Mouse (Mus musculus) intestine, embryonic 15.5 days (tissue): ENCODE data around the gene Tmem132a. TPM values are rescaled to one million over a fixed set of nuclear protein-coding genes. Genes with fewer than 3 reads are reported as not detected.

Experiments
- ATAC-seq: fragments of 200-750 bp; cut with Nextera tagmentation; 2 replicates; pipeline ENCODE4 v1.8.0; 2017; ENCODE audit warnings: moderate TSS enrichment, moderate library complexity
- H3K27ac ChIP-seq: fragments of 300-500 bp; sonication (generic); 2 replicates; pipeline ENCODE4 v1.5.1; 2015; ENCODE audit warnings: mild to moderate bottlenecking, inconsistent platforms
- H3K27me3 ChIP-seq: fragments of 300-500 bp; sonication (generic); replicated peaks from 2 replicates; pipeline ENCODE4 v1.6.1; 2015; ENCODE audit warnings: inconsistent platforms
- H3K36me3 ChIP-seq: fragments of 300-500 bp; sonication (generic); 2 replicates; pipeline ENCODE4 v1.6.1; 2015; ENCODE audit warnings: inconsistent platforms
- H3K4me1 ChIP-seq: fragments of 300-500 bp; sonication (generic); replicated peaks from 2 replicates; pipeline ENCODE4 v1.6.1; 2015; ENCODE audit warnings: inconsistent platforms
- H3K4me2 ChIP-seq: fragments of 300-500 bp; sonication (generic); replicated peaks from 2 replicates; pipeline ENCODE4 v1.6.1; 2015; ENCODE audit warnings: mild to moderate bottlenecking, inconsistent platforms
- H3K4me3 ChIP-seq: fragments of 300-500 bp; sonication (generic); replicated peaks from 2 replicates; pipeline ENCODE4 v1.5.1; 2015; ENCODE audit warnings: inconsistent platforms
- H3K9ac ChIP-seq: fragments of 300-500 bp; sonication (generic); 2 replicates; pipeline ENCODE4 v1.6.1; 2015; ENCODE audit warnings: inconsistent platforms
- H3K9me3 ChIP-seq: fragments of 300-500 bp; sonication (generic); 2 replicates; pipeline ENCODE4 v1.6.1; 2016; ENCODE audit warnings: inconsistent platforms
- WGBS: fragments of 180-500 bp; shearing (Covaris S2); methylation state at CpG from one replicate; pipeline ENCODE4 v1.1.7; 2015; 5-methylcytosine and 5-hydroxymethylcytosine counted together
- polyA plus RNA-seq: library from polyadenylated mRNA; unstranded; fragments of >200 nt; fragmentation: Nextera tagmentation; extraction: Ambion mirVana; gene quantifications from 2 replicates; pipeline ENCODE4 v1.2.1, GENCODE M21; 2015

Gene Tmem132a
- polyA plus RNA-seq, 1 experiment from 2014 or later: 37.7 TPM

DNA sequence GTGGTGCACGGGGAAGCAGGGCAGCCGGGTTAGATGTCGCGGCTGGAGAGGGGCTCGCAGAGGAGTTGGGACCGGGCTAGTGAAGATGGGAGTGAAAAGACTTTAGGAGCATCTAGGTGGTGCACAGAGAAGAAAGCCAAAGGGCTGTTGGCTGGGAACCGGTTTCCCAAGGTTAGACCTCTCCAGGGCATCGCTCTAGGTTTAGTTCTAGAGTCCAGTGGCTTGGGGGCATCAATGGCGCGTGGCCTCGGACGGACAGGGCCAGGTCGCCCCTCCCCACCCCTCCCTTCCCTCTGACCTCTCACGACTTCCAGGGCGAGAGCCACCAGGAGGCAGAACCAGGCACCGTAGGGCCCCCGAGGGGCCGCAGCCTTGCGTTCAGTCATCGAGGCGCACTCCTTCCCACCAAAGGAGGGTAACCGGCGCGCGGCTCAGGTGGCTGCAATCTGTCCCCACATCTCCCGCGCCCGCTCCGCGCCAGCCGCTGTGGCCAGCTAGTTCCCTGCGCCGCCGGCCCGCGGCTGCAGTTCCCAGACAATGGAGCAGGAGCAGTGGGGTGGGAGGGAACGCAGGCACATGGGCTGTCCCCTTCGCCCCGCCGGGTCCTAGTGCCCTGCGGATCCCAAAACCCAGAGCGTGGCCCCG is 377 bp downstream of the Tmem132a start:
- peak overlapping the region; percentile 86 for H3K9ac ChIP-seq
- under 1% methylated on average over 43 of the region's 43 CpGs for WGBS
- no peaks in the 10 kb centered on the region for H3K27me3 ChIP-seq
- H3K4me1 ChIP-seq: peaks cover 14% of the 10 kb centered on the region
- peaks cover 31% of the 10 kb centered on the region for H3K36me3 ChIP-seq
- H3K4me3 ChIP-seq: peak overlapping the region; percentile 77
- H3K27ac ChIP-seq: peak overlapping the region; percentile 76; the same call in 1 of the 2 replicates
- no peaks in the 10 kb centered on the region for H3K9me3 ChIP-seq
- peak; percentile 95 for ATAC-seq
- H3K4me2 ChIP-seq: peak overlapping the region; percentile 85

DNA sequence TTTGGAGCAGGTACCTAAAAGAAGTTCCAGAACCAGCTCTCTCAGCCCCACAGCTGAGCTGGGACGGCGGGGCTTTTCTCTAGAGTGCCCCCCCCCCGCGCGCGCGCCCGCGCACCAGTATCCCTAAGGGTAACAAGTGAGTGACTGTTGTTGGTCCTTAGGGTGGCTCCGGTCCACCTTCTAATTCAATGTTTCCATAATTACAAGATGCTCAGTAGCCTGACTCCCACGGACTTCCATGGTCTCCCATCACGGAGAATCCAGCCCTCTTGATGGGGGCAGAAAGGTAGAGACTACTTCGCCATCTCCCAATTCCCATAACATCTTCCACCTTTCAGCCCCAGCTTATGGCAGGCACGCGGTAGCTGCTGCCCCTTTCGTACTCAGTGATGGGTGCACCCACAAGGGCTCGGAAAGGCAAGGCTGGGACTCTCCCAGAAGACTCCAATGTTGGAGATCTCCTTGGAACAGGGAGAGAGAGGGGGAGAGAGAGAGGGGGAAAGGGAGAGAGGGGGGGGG is 1.1 kb downstream of the Tmem132a start:
- Histone ChIP-seq H3K27me3 (no peaks in the 10 kb centered on the region), H3K9me3 (no peaks in the 10 kb centered on the region), H3K4me1 (peaks cover 14% of the 10 kb centered on the region), H3K36me3 (peaks cover 30% of the 10 kb centered on the region), H3K9ac (peak overlapping the region; percentile 86), H3K27ac (0 out of 2 replicates have a peak overlapping the region, but pooled peaks have one; percentile 22), H3K4me2 (peak overlapping the region; percentile 85), H3K4me3 (peak overlapping the region; percentile 77)
- WGBS: under 1% methylated on average over 17 of the region's 17 CpGs
- peak; percentile 40 for ATAC-seq

DNA sequence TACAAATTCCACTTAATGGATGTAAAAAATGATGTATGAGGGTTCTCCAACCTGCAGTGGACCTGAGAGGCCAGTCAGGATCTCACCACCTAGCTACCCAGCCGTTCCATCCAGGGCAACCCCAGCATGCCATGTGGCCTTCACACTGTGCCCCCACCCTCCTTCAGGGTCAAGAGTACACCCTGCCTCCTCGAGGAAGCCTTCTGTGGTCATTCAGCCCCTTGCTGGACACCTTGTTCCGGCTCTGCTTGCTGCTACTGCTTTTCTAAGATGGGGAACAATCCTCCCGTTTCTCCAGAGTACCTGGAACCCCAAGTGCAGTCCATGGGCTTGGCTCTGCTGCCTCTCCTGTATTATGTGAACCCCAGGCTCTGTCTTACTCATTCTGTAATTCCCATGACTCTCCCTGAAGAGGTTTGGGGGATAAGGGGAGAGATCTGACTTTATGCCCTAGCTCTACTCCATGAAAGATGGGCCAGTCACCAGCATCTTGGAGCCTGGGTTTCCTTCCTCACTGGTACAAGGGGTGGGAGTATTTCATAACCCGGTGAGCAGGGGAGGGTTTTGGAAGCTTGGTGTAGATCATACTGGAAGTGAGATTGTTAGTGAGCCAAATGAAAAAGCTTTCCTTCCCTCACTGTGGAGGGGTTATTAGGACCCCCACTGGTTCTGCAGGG is 1.7 kb downstream of the Tmem132a start:
- peaks cover 14% of the 10 kb centered on the region for H3K4me1 ChIP-seq
- H3K27me3 ChIP-seq: no peaks in the 10 kb centered on the region
- peak overlapping the region; percentile 77 for H3K4me3 ChIP-seq
- H3K9ac ChIP-seq: peak overlapping the region; percentile 86
- H3K27ac ChIP-seq: no peak overlapping the region
- 24% methylated on average over 5 of the region's 5 CpGs for WGBS
- peaks cover 24% of the 10 kb centered on the region for H3K36me3 ChIP-seq
- no peaks in the 10 kb centered on the region for H3K9me3 ChIP-seq
- 0 out of 2 replicates have a peak, but pooled peaks have one; percentile 1 for ATAC-seq
- peak overlapping the region; percentile 85 for H3K4me2 ChIP-seq

DNA sequence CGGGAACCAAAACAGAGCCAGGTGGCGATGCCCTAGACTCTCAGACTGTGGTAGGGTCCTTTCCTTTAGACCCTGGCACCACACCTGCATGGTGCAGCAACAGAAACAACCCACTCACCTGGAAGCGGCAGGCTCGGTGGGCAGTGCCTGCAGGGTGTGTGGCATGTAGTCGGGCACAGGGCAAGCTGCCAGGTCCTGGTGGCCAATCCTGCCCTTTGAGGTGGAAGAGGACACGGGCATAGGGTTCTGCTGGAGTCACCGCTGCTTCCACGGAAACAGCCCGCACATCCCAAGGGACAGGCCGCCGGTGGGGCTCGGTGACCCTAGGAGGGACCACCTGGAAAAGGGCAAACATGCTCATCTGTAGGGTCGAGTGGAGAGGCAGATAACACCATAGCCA is 3.4 kb downstream of the Tmem132a start:
- Histone ChIP-seq H3K4me1 (peaks cover 14% of the 10 kb centered on the region), H3K9me3 (no peaks in the 10 kb centered on the region), H3K4me2 (no peak overlapping the region), H3K27ac (no peak overlapping the region), H3K9ac (no peak overlapping the region), H3K4me3 (no peak overlapping the region), H3K27me3 (no peaks in the 10 kb centered on the region), H3K36me3 (peaks cover 27% of the 10 kb centered on the region)
- ATAC-seq: no peak
- 95% methylated on average over 13 of the region's 13 CpGs for WGBS

DNA sequence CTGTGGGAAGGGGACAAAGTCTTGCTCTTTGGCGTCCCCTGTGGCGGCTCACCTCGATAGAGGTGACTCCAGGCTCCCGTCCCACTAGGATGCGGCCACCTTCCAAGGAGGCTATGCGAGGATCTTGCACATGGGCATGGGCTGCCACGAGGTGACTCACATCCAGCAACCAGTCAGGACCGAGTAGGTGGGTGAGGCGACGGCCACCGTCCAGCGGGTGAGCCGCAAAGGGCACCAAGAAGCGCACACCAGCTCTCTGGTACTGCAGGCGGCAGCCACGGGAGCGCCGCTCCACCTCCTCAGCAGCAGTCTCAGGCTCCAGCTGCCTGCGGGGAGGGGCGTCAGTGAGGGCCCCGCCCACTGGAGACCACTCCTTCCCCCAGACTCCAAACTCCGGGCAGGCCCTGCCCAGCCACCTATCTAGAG is 9.7 kb downstream of the Tmem132a start:
- 48% methylated on average over 22 of the region's 22 CpGs for WGBS

DNA sequence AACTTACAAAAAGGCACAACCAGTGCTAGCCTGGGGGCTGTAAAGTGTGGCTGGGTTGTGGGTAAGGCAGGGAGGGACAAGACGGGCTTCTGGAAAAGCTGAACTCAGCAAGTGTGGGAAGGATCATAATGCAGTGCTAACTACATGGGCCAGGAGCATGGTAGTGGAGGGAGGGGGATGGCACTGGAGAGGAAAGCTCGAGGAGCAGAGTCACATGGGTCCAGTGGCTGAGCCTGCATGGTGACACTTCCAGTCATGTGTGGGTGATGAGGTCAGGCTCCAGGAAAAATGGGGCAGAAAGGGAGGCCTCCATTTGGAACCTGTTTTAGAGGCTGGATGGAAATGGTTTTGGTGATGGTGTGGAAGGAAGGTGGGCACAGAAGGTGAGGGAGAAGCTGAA is 13.2 kb downstream of the Tmem132a start:
- ATAC-seq: no peak
- WGBS: 51% methylated on average over 2 of the region's 2 CpGs
- H3K36me3 ChIP-seq: peaks cover 23% of the 10 kb centered on the region

More for the DNA sequence above, 9.7 kb downstream of the Tmem132a start:
- Histone ChIP-seq H3K9me3 (no peaks in the 10 kb centered on the region), H3K27me3 (no peaks in the 10 kb centered on the region), H3K9ac (no peak overlapping the region), H3K4me1 (no peaks in the 10 kb centered on the region), H3K36me3 (peaks cover 38% of the 10 kb centered on the region), H3K4me2 (no peak overlapping the region), H3K27ac (no peak overlapping the region), H3K4me3 (no peak overlapping the region)
- ATAC-seq: 0 out of 2 replicates have a peak, but pooled peaks have one; percentile 30

DNA sequence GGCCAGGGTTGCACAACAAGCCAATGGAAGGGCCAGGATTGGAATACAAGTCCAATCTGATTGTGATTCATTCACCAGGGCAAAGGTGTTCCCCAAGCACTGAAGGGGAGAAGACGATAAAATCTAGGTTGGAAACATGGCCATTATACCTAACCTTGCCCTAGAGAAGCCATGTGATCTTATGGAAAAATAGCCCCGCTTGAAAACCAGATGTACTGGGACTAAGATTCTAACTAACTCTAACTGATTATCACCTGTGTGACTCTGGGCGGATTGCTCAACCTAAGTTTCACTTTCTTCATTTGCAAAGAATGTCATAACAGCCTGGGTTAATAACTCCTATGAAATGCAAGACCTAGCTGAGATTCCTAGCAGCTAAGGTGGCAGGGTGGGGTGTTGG is 14.3 kb downstream of the Tmem132a start:
- no peak overlapping the region for H3K4me2 ChIP-seq
- H3K9ac ChIP-seq: no peak overlapping the region
- H3K27me3 ChIP-seq: no peaks in the 10 kb centered on the region
- no peak overlapping the region for H3K27ac ChIP-seq
- ATAC-seq: no peak
- no peaks in the 10 kb centered on the region for H3K4me1 ChIP-seq
- peaks cover 19% of the 10 kb centered on the region; the same call in 1 of the 2 replicates for H3K36me3 ChIP-seq
- H3K4me3 ChIP-seq: no peak overlapping the region
- H3K9me3 ChIP-seq: no peaks in the 10 kb centered on the region
- WGBS: 85% methylated on average over 3 of the region's 3 CpGs

More for the DNA sequence above, 13.2 kb downstream of the Tmem132a start:
- no peak overlapping the region for H3K4me3 ChIP-seq
- no peaks in the 10 kb centered on the region for H3K4me1 ChIP-seq
- H3K9ac ChIP-seq: no peak overlapping the region
- no peak overlapping the region for H3K27ac ChIP-seq
- H3K9me3 ChIP-seq: no peaks in the 10 kb centered on the region
- H3K4me2 ChIP-seq: no peak overlapping the region
- no peaks in the 10 kb centered on the region for H3K27me3 ChIP-seq

DNA sequence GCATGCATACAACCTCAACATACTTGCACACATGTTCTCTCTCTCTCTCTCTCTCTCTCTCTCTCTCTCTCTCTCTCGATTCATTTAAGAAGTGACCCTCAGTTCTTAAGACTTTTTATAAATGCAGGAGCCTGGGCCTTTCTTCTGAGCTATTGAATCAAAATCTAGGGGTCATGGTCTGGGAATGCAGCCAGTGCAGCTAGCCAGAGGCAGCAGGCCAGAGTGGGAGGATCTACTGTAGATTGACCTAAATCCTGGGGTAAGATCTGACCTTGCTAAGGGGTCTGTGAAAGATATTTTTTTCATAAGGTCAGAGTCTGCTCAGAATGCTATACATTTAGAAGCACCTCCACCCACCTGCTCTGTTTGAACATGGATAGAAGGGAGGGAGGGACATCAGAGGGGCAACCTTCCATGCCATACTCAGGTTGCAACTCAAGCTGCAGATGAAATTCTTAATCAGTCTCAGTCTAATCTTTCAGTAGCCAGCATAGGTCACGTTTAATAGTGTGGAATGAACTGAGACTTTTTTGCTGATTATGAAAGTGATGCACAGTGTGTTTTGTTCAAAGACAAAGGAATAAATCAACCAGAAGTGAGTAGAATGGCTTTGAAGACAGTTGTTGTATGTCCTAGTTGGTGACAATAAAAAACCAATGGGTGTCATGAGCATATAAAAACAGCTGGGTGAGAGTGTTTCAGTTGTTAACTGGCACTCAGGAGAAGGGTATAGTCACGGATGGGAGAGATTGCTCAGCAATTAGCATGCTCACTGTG is 22.2 kb downstream of the Tmem132a start:
- Histone ChIP-seq H3K4me2 (no peak overlapping the region), H3K9me3 (no peaks in the 10 kb centered on the region), H3K4me1 (no peaks in the 10 kb centered on the region), H3K27ac (no peak overlapping the region), H3K36me3 (no peaks in the 10 kb centered on the region), H3K27me3 (no peaks in the 10 kb centered on the region), H3K9ac (no peak overlapping the region), H3K4me3 (no peak overlapping the region)
- WGBS: 55% methylated on average over 3 of the region's 3 CpGs
- ATAC-seq: no peak

DNA sequence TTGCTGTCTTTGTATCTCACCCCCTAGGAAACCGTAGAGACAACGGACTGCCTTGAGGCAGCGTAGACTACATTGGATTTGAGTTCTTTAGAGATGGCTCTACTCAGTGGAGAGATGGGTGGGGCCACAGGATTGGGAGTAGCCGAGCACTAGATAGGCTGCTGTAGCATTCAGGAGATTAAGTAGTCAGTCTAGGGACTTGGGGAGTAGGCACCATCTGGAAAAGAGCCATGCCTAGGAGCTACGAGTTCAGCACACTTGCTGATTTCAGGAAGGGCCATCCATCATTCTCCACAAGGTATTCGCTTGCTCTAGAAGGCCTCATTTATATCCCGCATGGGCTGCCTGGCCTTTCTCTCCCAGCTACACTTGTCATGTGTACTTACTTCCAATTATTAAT is 23.6 kb downstream of the Tmem132a start:
- no peak overlapping the region for H3K4me3 ChIP-seq
- H3K4me2 ChIP-seq: no peak overlapping the region
- H3K9ac ChIP-seq: no peak overlapping the region
- no peak for ATAC-seq
- H3K27ac ChIP-seq: no peak overlapping the region
- no peaks in the 10 kb centered on the region for H3K36me3 ChIP-seq
- 69% methylated on average over 7 of the region's 7 CpGs for WGBS
- no peaks in the 10 kb centered on the region for H3K27me3 ChIP-seq
- H3K9me3 ChIP-seq: no peaks in the 10 kb centered on the region
- no peaks in the 10 kb centered on the region for H3K4me1 ChIP-seq

DNA sequence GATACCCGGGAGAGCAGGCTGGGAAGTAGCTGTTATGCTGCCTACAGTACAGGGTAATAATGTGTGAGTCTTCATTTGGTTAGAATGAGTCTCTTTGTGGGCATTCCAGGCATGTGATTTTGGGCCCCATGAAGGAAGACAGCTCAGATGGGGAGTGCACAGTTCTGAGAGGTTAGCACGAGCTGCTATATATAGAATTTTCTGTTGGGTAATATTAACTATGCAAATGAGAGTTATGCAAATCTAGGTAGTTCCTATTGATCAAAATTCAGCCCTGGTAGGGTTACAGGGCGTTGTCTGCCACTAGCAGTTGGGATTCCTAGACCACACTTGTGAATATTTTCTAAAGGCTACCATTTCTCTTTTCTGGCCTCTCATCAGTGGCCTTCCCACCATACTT is 24.3 kb downstream of the Tmem132a start:
- WGBS: 82% methylated on average over 3 of the region's 3 CpGs

DNA sequence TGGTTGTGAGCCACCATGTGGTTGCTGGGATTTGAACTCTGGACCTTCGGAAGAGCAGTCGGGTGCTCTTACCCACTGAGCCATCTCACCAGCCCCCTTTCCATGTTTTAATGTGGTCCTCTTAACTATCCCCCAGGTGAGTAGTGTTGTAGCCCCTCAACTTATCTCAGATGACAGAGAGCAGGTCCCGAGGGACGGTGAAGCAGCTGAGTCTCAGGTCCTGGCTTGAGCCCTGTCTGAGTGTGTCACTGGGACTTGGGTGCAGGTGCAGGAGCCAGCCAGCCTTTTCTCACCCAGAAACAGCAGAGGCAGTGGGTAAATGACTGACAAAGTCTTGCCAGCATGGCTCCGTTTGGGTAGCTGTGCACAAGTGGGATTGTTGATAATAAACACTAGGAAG is 25.5 kb downstream of the Tmem132a start:
- WGBS: 88% methylated on average over 5 of the region's 5 CpGs
- H3K27ac ChIP-seq: no peak overlapping the region
- no peaks in the 10 kb centered on the region for H3K4me1 ChIP-seq
- no peaks in the 10 kb centered on the region for H3K27me3 ChIP-seq
- no peak overlapping the region for H3K9ac ChIP-seq
- H3K9me3 ChIP-seq: no peaks in the 10 kb centered on the region
- no peak overlapping the region for H3K4me2 ChIP-seq
- ATAC-seq: no peak
- H3K36me3 ChIP-seq: no peaks in the 10 kb centered on the region
- H3K4me3 ChIP-seq: no peak overlapping the region

More for the DNA sequence above, 24.3 kb downstream of the Tmem132a start:
- no peak overlapping the region for H3K9ac ChIP-seq
- H3K36me3 ChIP-seq: no peaks in the 10 kb centered on the region
- H3K9me3 ChIP-seq: no peaks in the 10 kb centered on the region
- no peaks in the 10 kb centered on the region for H3K27me3 ChIP-seq
- no peak overlapping the region for H3K4me3 ChIP-seq
- no peak overlapping the region for H3K27ac ChIP-seq
- no peak for ATAC-seq
- H3K4me1 ChIP-seq: no peaks in the 10 kb centered on the region
- no peak overlapping the region for H3K4me2 ChIP-seq

DNA sequence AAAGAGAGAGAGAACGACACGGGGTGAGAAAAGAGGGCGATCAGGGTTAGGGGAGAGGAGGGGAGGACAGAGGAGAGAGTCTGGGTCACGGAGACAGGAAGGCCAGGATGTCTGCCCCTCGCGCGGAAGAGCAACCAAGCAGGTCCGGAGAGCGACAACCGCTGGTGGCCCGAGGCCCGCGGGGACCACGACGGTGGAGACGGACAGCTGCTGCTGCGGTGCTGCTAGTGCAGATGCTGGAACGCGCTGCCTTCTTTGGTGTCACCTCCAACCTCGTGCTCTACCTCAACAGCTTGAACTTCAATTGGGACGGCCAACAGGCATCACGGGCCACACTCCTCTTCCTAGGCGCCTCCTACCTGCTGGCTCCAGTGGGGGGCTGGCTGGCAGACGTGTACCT is 26.8 kb downstream of the Tmem132a start:
- H3K27ac ChIP-seq: no peak overlapping the region
- H3K36me3 ChIP-seq: no peaks in the 10 kb centered on the region
- no peak overlapping the region for H3K4me3 ChIP-seq
- H3K27me3 ChIP-seq: no peaks in the 10 kb centered on the region
- H3K9me3 ChIP-seq: no peaks in the 10 kb centered on the region
- H3K9ac ChIP-seq: no peak overlapping the region
- 61% methylated on average over 24 of the region's 24 CpGs for WGBS
- 0 out of 2 replicates have a peak overlapping the region, but pooled peaks have one; percentile 17 for H3K4me2 ChIP-seq
- ATAC-seq: no peak
- H3K4me1 ChIP-seq: no peaks in the 10 kb centered on the region
